Mouse (Mus musculus): ENCODE data around the gene 1810062G17Rik.

The 1810062G17Rik gene

GRCm38 (mm10) chr3:36511491-36511890, 35.8 kb downstream of the 1810062G17Rik start:
- DNase-seq: no peak

DNA sequence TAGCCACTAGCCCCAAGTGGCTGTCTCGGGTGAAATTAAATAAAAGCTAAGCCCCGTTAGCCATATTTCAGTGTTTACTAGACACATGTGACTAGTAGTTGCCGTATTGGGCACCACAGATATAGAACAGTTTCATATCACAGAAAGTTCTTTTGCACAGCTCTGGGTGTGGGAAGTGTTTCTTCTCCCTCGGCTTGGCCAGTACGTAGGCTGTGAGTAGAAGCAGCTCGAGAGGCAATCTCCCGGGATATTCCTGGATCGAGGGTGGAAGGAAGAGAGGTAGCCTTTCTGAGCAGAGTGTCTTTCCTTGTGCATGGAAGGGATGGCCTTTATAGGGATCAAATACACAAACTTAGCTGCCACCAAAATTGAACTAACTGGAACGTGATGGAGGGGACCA, 40.5 kb downstream of the 1810062G17Rik start:
- no peak for DNase-seq

GRCm38 (mm10) chr3:36521073-36522060, 45.6 kb downstream of the 1810062G17Rik start, which contains the start of gene Gm11549:
Gene Gm11549 (minus strand): TSS chr3:36521813.
- DNase-seq: no peak

- no peak for DNase-seq
Measured at GRCm38 (mm10) chr3:36522137-36522536, 46.4 kb downstream of the 1810062G17Rik start.

- DNase-seq: no peak
Measured at GRCm38 (mm10) chr3:36524466-36524865, 48.7 kb downstream of the 1810062G17Rik start.

DNA sequence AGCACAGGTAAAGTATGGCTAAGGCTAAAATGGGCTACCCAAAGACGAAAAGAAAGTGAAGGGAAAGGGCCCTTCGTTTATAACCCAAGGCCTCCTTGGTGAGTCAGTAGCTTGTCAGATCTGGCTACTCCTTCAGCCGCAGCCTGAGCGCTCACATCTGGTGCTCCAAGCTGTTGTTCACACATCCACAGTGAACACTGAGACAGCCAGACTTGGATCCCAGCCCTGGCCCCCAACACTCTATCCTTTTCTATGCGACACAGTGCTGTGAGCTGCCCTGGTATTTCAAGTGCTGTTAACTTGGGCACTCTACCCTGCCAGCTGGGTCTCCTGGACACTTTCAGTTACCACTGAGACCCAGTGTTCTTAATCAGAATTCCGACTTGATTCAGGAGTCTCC, 54.6 kb downstream of the 1810062G17Rik start:
- no peak for DNase-seq

- DNase-seq: no peak
Measured at GRCm38 (mm10) chr3:36530781-36531180, 55.0 kb downstream of the 1810062G17Rik start.

- DNase-seq: no peak
Measured at GRCm38 (mm10) chr3:36531242-36531641, 55.5 kb downstream of the 1810062G17Rik start.
